23 mouse cellular contexts compared by ENCODE assay signal in genomic region chr1:92366249-92366648, GRCm38 (mm10).
"Had no signal": no experiment of that assay in that cellular context is flagged by ENCODE, and none has a peak within 500 bp of the region (broad histone marks: within the 10 kb centered on the region; RNA-seq: fewer than 3 reads in every experiment).

No protein-coding gene starts in this region.

- H3K4me2 ChIP-seq: lung, embryonic 15.5 days; midbrain, embryonic 12.5 days; neural tube, embryonic 13.5 days; neural tube, embryonic 15.5 days had no signal

- H3K9me3 ChIP-seq: lung, embryonic 15.5 days; midbrain, embryonic 10.5 days; midbrain, embryonic 12.5 days; neural tube, embryonic 13.5 days; neural tube, embryonic 15.5 days had no signal

- H3K27ac ChIP-seq: lung, embryonic 15.5 days; macrophage; midbrain, embryonic 10.5 days; midbrain, embryonic 12.5 days; neural tube, embryonic 13.5 days; neural tube, embryonic 15.5 days had no signal

- H3K27me3 ChIP-seq: lung, embryonic 15.5 days; midbrain, embryonic 12.5 days; neural tube, embryonic 13.5 days; neural tube, embryonic 15.5 days had no signal

- ATAC-seq: liver, postnatal 0 days; lung, postnatal 0 days; midbrain, embryonic 16.5 days had no signal

- DNase-seq: liver, postnatal 0 days; lung, adult 2 months; lung, postnatal 14 days; lung, postnatal 36 days; midbrain, embryonic 14.5 days; retina, postnatal 1 day; right cerebral cortex, adult 18-20 months; right cerebral cortex, postnatal 25 days; right cerebral cortex, postnatal 4 days; spleen, adult 18-20 months; thymus, adult 18-20 months; thymus, postnatal 14 days; thymus, postnatal 36 days had no signal

- H3K36me3 ChIP-seq: lung, embryonic 15.5 days; midbrain, embryonic 10.5 days; midbrain, embryonic 12.5 days; neural tube, embryonic 13.5 days; neural tube, embryonic 15.5 days had no signal

- H3K9ac ChIP-seq: liver, postnatal 0 days; lung, embryonic 15.5 days; midbrain, embryonic 12.5 days; neural tube, embryonic 13.5 days; neural tube, embryonic 15.5 days had no signal

- H3K4me3 ChIP-seq: lung, embryonic 15.5 days; megakaryocyte, embryonic 14.5 days; midbrain, embryonic 10.5 days; midbrain, embryonic 12.5 days; myocyte; neural tube, embryonic 13.5 days; neural tube, embryonic 15.5 days had no signal
